Mouse (Mus musculus): Measurements from ENCODE around the gene Herc3.
"Not testable (repeated sequence)": the region's sequence is repeated elsewhere in the genome, so short reads cannot be mapped to it uniquely, and the experiment has no call there.

Herc3 gene

DNA sequence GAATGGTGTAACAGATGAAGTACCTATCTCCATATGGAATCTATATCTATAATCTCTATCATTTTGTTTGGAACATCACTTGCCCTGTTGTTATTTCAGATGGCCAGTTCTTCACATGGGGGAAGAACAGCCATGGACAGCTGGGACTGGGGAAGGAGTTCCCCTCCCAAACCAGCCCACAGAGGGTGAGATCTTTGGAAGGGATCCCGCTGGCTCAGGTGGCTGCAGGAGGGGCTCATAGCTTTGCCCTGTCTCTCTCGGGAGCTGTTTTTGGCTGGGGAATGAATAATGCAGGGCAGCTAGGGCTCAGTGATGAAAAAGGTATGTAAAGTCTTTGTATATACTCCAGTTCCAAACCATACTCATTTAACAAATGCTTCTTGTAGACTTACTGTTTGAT, 25.2 kb downstream of the Herc3 start:
- no peak for DNase-seq (ENCODE audit: extremely low spot score, low read depth, low spot score)

DNA sequence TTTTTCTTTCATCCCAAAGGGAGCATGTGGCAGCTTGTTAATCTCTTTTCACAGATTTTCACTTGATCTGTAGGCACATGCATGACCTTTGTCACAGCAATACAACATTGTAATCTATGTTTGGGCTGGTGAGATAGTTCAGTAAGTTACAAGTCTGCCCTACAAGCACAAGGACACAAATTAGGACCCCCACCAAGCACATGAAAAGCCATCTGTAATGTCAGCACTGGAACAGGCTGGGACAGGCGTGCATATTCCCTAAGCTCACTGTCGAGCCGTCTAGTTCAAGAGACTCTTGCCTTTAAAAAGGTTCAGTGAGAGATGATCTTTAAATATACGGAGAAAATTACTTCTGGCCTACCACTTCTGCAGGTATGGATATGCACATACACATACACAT, 28.3 kb downstream of the Herc3 start:
- DNase-seq (ENCODE audit: extremely low spot score, low read depth, low spot score), result no peak

DNA sequence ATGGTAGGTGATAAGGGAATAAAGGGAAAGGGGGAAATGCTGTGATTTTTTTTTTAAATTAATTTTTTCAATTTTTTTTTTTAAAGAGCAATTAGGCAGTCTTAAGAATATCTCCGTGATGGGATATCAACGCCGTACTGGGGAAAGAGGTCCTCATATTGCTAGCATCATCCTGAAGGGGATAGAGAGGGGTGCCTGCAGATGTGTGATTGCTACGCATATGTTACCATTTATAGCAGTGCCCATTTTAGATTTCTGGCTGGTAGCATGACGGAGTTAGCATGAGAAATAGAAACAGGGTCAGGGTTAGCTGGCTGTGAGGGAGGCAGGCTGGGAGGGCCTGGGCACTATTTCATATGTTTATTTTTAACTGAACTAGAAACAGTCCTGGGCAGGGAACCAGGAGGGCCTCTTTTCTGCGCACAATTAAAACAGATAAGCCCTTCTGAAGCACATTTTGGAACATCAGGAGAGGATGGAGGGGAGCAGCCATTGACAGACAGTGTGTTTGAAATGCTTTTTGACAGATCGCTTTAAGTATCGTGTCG, 31.3 kb downstream of the Herc3 start:
- no peak for DNase-seq (ENCODE audit: extremely low spot score, low read depth, low spot score)

DNA sequence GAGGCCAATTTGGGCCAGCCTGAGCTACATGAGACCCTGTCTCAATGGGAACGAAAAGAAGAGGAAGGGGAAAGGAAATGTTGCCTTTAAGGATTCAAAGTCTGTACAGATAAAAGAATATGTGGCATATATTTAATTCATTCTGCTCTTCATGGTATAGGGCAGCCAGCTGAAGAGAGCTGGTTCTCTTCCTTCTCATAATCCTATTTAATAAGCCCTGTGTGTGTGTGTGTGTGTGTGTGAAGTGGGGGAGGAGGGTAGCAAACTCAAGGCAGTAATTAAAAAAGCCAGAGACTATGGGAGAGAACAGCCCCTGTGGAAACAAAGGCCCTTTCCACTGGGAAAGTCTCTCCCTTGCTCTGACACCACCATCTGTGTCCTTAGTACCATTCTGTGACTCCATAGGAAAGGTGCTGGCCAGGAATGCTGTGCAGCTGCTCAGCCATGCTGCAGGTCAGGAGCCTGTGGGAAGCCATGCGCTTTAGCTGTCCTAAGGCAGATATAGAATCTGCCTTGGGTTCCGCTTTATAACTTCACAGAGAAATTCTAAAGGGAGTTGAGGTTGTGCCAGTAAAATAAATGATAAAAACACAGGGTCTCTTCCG, 32.5 kb downstream of the Herc3 start:
- no peak for DNase-seq (ENCODE audit: extremely low spot score, low read depth, low spot score)

DNA sequence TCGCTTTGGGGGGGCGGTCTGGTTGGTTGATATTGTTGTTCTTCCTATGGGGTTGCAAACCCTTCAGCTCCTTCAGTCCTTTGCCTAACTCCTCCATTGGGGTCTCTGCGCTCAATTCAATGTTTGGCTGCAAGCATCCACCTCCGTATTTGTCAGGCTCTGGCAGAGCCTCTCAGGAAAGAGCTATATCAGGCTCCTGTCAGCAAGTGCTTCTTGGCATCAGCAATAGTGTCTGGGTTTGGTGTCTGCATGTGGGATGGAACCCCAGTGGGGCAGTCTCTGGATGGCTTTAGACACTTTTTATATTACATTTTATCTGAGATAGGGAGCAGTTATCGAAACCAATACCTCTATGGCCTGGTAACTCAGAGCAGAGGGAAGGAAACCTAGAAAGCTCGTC, 36.6 kb downstream of the Herc3 start:
- not testable (repeated sequence) for DNase-seq (ENCODE audit: extremely low spot score, low read depth, low spot score)

DNA sequence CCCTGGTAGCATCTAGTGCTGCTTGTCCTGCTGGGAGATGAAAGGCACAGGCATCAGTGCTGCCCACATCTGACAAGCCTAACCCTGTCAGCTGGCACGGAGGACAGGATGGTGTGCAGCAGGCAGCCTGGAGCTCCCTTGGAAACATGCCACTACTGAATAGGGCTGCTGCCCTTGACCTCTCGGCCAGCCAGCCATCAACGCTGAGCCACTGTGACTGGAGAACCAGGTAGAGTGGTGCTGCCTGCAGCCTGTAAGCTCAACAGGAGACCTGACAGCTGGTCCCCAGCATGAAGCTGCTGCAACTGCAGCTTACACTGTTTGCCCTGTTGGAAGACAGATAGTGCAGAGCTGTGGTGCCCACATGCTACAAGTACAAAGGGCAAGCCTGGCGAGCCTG, 48.3 kb downstream of the Herc3 start:
- no peak for DNase-seq (ENCODE audit: extremely low spot score, low read depth, low spot score)

DNA sequence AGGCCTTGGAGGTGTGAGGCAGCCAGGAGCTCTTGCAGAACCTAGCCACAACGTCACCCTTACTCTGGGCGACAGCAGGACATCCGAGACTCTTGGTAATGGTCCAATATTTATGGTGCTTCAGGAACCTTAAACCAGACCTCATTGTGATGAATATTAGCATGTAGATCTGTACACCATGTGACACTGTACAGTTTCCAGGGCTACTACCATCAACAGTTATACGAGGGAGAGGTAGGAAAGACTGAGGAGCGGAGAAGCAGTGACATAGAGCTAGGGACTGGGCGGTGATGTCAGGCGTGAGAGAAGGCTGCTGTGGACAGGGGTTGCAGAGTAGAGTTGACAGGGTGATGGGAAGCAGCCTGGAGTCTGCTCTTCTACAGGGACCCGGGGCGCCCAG, 48.7 kb downstream of the Herc3 start:
- no peak for DNase-seq (ENCODE audit: extremely low spot score, low read depth, low spot score)

DNA sequence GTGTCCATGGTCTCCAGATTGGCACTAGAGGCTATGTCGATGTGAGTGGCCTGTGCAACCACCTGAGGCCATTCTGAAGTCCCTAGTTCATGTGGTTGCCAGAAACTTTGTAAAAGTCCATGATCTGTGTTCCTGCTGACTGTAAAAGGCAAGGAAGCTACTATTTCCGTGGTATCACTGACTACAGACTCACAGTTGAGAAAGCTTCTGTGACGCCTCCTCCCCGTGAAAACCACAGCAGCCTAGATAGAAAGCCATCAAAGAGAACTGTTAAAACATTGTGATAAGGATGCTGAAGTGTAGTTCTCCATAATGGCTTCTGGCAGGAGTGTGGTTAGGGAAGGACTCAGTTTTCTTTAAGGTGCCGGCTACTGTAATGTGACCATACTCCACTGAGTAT, 49.6 kb downstream of the Herc3 start:
- no peak for DNase-seq (ENCODE audit: extremely low spot score, low read depth, low spot score)

DNA sequence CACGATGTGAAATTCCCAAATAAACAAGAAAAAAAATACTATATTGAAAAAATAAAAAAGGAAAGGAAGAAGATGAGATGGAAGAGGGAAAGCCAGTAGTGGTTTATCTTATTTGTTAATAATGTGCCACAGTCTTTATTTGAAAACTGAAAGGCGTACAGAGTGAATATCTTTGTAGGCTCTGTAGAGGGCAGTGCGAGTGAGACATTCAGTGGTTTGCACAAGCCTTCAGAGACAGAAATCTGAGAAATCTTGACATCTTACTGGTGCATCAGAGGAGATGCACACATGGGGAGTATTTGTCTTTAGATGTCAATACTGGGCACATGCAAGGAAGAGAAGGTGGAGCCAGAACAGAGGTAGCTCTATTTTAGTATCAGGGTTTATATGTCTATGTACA, 50.1 kb downstream of the Herc3 start:
- no peak for DNase-seq (ENCODE audit: extremely low spot score, low read depth, low spot score)

DNA sequence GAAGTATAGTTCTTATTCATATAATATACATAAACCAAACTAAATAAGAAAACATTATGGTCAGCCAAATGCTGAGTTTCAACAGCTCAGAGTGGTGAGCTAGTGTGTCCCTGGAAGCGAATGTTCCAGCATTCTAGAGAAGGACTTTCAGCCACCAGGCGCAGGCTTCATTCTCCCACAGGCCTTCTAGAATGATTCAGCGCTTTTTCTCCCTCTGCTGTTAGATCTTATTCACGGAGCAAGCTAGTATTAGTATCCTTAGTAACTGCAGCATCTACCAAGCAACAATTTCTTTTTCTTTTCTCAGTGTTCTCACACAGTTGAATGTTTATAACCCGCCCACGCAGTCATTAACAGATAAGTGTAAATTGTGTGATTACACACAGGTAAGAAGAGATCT, 51.0 kb downstream of the Herc3 start:
- DNase-seq (ENCODE audit: extremely low spot score, low read depth, low spot score), result no peak

DNA sequence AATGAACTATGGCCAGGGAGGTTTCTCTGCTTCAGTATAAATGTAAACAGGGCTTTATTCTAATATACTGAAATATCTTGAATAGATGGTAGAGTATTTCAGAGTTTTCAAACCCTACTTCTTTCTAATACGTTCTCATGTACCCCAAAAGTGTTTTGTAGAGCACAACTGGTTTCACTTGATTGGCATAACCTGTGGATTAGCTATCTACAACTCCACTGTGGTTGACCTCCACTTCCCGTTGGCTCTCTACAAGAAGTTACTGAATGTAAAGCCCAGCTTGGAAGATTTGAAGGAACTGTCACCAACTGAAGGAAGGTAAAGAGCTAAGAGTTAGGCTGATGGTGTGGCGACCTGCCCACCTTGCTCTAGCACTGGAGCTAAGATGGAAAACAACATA, 58.7 kb downstream of the Herc3 start:
- no peak for DNase-seq (ENCODE audit: extremely low spot score, low read depth, low spot score)

DNA sequence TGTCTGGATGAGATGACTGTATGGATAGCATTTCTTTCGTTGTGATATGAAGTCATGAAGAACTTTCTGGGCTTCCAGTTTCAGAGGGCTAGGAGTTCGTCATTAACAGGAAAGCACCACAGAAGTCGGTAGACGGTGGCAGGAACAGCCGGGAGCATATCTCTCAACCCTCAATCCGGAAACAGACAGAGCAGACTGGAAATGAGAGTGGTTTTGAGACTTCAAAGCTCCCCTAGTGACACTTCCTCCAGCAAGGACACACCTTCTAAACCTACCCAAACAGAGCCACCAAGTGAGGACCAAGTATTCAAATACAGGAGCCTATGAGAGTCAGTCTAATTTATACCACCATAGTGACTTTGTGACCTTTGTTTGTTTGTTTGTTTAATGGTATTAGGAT, 62.0 kb downstream of the Herc3 start:
- DNase-seq (ENCODE audit: extremely low spot score, low read depth, low spot score), result no peak

DNA sequence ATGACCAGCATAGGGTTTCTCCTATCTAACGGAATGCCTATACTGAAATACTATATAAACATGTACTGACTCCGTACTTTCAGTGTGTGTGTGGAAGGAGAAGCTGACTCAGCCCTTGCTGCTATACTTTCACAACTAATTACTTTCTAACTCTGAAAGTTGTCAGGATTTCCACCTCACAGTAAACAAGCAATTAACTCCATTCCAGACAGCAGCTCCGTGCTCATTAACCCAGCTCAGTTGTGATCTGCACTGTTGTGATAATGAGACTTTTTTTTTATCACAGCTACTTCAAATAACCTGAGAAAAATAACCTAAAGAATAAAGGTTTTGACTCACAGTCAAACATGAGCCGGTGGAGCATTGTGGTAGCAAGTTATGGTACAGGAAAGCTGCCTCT, 63.7 kb downstream of the Herc3 start:
- DNase-seq (ENCODE audit: extremely low spot score, low read depth, low spot score), result no peak

DNA sequence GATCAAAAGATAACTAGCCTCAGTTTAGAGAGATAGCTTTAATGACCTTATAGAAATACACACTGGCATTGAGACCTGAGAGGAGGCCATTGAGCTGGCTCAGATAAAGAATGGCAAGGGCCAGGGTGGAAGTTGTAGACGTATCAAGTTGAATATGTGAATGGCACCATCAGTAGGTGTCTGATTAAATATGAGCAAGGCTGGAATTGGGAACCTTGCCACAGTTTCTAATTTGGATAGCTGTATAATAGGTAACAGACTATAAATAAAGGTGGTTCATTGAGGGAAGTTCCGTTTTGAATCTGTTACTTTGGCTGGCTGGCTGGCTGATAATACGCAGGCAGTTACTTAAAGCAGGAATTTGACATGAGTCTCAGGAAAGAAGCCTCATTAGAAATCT, 65.4 kb downstream of the Herc3 start:
- DNase-seq (ENCODE audit: extremely low spot score, low read depth, low spot score), result no peak

DNA sequence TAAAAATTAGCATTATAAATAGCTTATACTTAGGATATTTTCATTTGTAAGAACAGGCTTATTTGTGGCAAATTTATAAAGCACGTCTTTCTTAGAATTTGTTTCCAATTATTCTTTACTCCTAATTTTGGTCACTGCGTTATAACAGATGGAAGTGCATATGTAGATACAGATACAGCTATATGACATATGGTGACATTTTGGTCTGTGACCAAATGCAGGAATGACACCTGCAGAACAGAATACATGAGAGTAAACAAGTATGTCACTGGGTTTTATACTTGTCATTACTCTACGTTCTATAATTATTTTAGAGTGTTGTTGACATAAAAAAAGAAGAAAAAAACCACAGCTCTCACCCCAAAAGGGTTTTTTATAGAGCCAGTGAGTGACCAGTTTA, 67.8 kb downstream of the Herc3 start:
- DNase-seq (ENCODE audit: extremely low spot score, low read depth, low spot score), result no peak

DNA sequence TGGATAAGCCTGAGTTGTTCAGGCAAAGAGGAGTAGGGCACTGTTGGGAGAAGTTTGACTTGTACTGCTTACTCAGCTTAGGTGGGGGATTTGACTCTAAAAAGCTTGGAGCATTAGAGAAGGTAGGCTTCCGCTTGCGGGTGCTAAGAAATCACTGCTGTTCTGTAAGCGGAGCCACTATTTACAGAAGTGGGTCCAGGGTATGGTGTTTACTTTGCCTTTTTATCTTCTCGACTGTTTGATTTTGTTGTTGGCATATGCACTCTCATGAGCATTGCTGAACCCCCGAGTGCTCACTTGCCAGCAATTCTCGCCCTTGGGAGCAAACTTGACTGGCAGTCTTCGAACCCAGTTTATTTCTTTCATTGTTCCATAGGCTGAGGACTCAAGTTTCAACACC, 69.3 kb downstream of the Herc3 start:
- DNase-seq (ENCODE audit: extremely low spot score, low read depth, low spot score), result no peak

DNA sequence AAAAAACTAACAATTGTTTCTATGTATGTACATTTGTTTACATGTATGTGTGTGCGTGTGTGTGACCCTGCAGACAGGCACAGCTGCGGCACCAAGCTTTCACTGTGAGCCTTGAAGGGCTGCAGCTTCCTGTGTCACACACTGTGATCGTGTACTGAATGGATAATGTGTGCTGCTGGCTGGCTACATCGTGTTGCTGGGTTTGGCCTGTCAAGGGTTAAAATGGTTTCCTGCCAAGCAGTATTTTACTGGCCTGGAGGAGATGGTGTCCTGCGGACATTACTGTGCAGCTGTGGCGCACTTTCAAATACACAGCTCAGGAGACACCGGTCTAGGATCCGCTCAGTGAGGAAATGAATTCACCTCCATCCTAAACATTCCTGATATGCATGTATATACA, 71.9 kb downstream of the Herc3 start:
- DNase-seq (ENCODE audit: extremely low spot score, low read depth, low spot score), result no peak

DNA sequence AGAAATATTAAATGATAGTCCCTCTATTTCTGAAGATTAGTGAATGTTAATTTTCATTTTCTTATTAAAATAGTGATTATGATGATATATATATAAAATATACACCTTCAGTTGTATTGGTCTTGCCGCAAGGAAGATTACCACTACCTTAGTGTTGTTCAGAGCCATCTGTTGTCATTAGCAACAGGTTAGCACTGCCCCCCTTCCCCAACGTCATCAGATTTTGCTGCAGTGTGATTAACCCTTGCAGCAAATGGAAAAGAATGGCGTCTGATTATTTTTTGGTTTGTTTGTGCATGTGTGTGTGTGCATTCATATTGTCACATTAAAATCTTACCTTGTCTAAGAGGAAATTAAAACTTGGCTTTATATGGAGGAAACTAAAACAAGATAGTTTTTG, 73.3 kb downstream of the Herc3 start:
- no peak for DNase-seq (ENCODE audit: extremely low spot score, low read depth, low spot score)

DNA sequence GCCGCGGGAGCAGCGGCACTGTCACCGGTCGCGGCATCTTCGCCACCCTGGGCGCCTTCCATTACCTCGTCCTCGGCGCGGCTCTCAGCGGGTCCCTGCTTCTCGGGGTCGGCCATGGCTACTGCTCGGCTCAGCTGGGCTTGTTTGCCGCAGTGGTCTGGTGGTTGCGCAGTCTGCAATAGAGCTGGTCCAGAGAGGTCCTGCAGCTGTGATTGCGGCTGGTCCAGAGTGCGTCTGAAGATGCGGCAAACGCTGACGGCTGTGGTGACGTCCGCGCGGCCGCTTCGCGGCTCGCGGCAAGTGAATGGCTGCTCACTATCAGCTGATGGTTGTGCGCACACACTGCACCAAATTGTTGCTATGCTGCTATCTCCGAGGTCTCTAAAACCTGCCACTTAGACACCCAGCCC, 75.6 kb downstream of the Herc3 start, which contains the start of gene Nap1l5:
Gene Nap1l5, minus strand, starts transcription at position 225 of the 410 bp plus-strand sequence.
- DNase-seq (ENCODE audit: extremely low spot score, low read depth, low spot score), result no peak

DNA sequence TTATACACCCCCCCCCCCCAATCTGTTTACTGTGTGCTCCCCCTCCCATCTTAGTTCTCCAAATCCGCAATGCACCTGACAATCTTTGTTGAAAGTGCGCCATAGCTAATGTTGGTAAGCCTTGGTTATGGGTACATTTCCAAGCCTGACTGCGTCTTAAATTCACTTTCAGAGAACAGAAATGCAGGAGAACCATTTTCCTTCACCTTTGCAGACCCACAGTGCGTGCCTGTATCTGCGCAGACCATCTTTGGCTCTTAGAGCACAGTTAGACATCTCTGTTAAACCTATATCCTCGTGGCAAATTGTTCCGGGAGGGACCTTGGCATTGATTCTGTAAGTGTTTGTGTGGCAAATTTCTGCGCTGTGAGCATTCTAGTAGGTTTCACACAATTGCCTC, 76.1 kb downstream of the Herc3 start:
- DNase-seq (ENCODE audit: extremely low spot score, low read depth, low spot score), result no peak

DNA sequence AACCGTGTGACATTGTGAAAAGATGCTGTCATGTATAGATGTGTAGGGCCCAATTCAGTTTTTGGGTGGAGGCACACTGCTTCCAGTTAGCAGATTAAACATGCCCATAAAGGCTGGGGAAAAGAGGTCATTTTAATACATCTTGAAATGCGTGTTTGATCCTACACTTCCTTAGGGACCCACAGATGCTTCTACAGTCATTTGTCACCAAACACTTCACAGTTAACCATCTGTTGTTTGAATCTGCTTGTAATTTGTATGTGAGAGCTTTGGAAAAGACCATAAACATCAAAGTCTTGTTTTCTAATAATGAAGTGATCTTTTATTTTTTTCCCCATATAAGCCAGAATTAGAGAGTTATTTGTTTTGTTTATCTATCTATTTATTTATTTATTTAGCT, 76.5 kb downstream of the Herc3 start:
- no peak for DNase-seq (ENCODE audit: extremely low spot score, low read depth, low spot score)

DNA sequence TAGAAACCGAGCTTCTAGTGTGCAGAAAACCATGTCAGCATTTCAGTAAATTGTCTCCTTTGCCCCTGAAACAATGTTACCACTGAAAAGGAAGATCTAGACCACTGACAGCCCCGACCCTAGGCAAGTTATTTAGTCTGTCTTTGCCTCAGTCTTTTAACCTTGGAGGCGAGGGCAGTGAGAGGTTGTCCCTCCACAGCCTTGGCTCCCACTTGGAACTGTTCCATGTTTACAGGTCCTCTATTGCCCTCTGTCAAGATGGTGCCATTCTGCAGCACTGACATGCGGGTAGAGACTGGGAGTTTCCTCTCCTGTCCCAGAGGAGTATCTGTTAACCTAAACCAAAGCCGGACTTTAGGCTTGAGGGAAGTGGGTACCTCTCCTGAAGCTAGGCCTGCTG, 81.6 kb downstream of the Herc3 start:
- no peak for DNase-seq (ENCODE audit: extremely low spot score, low read depth, low spot score)

DNA sequence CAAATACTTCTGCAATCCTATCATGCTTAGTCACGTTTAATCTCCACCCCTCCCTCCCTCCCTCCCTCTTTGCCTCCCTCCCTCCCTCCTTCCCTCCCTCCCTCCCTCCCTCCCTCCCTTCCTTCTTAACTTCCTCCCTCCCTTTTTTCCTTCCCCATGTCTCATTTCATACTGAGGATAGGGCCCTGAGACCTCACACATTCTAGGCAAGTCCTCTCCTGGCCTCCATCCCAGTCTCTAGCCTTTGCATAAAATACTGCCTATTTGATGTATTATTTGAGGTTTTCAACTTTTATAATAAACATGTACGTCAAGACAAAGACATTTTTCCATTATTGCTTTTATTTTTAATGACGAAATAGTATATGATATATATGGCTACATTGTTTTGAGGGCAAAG, 82.3 kb downstream of the Herc3 start:
- DNase-seq (ENCODE audit: extremely low spot score, low read depth, low spot score), result no peak
